Mouse (Mus musculus) midbrain, embryonic 14.5 days (tissue): ENCODE results near the gene Parpbp. TPM values are rescaled to one million over a fixed set of nuclear protein-coding genes. Genes with fewer than 3 reads are reported as not detected.

ENCODE experiments used
- ATAC-seq: fragments of 200-750 bp; cut with Nextera tagmentation; 2 replicates; pipeline ENCODE4 v1.8.0; 2017; ENCODE audit warnings: moderate number of reproducible peaks, moderate library complexity; ENCODE audit not compliant: low FRiP score, low TSS enrichment
- DNase-seq: peaks from one replicate; pipeline ENCODE4 v3.0.0-alpha.2; 2015
- H3K27ac ChIP-seq: fragments of 300-500 bp; sonication (generic); replicated peaks from 2 replicates; pipeline ENCODE4 v1.5.1; 2014; ENCODE audit warnings: mild to moderate bottlenecking, low read depth, low read length, moderate library complexity
- H3K27me3 ChIP-seq: fragments of 300-500 bp; sonication (generic); 2 replicates; pipeline ENCODE4 v1.6.1; 2014; ENCODE audit warnings: low read length, control low read depth, mixed read lengths; ENCODE audit not compliant: control insufficient read depth, insufficient read depth
- H3K36me3 ChIP-seq: fragments of 300-500 bp; sonication (generic); 2 replicates; pipeline ENCODE4 v1.6.1; 2014; ENCODE audit warnings: low read length, control low read depth; ENCODE audit not compliant: control insufficient read depth, insufficient read depth
- H3K4me1 ChIP-seq: fragments of 300-500 bp; sonication (generic); 2 replicates; pipeline ENCODE4 v1.6.1; 2014; ENCODE audit warnings: mild to moderate bottlenecking, antibody characterized with exemption, low read length, control low read depth; ENCODE audit not compliant: control insufficient read depth, insufficient read depth
- H3K4me2 ChIP-seq: fragments of 300-500 bp; sonication (generic); 2 replicates; pipeline ENCODE4 v1.6.1; 2014; ENCODE audit warnings: mild to moderate bottlenecking, low read length, moderate library complexity
- H3K4me3 ChIP-seq: fragments of 300-500 bp; sonication (generic); replicated peaks from 2 replicates; pipeline ENCODE4 v1.5.1; 2014; ENCODE audit warnings: low read depth, low read length
- H3K9ac ChIP-seq: fragments of 300-500 bp; sonication (generic); replicated peaks from 2 replicates; pipeline ENCODE4 v1.6.1; 2014; ENCODE audit warnings: mild to moderate bottlenecking, low read length, moderate library complexity
- H3K9me3 ChIP-seq: fragments of 300-500 bp; sonication (generic); 2 replicates; pipeline ENCODE4 v1.6.1; 2016; ENCODE audit warnings: low read length, control low read depth, mixed read lengths; ENCODE audit not compliant: control insufficient read depth
- WGBS: fragments of 180-500 bp; shearing (Covaris S2); extraction: QIAGEN DNeasy Blood & Tissue Kit; methylation state at CpG from one replicate; pipeline ENCODE4 v1.1.7; 2014; 5-methylcytosine and 5-hydroxymethylcytosine counted together
- polyA plus RNA-seq: library from polyadenylated mRNA; unstranded; fragments of >200 nt; fragmentation: Nextera tagmentation; extraction: Ambion mirVana; gene quantifications from 2 replicates; pipeline ENCODE4 v1.2.1, GENCODE M21; 2014

The Parpbp gene
- polyA plus RNA-seq, 1 experiment from 2014 or later, result 3.5 TPM

DNA sequence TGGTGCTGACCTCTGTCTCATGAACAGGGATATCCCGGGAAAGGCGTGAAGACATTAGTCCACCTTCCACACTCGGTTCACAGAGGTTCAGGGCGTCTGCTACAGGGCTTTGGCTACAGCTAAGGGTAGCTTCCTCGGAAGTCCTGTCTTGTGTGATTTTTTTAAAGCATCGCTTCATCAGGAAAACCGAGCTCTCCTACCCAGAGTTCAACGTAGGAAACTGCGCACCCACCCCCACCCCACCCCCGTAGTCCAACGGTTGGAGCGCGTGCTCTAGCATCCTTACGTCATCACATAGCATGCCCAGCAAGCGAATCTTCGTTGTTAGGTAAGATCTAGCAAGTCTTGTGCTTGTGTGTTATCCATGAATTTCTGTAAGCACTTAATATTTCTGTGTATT lies 11.1 kb downstream of the Parpbp start:
- H3K4me3 ChIP-seq, result no peak overlapping the region
- H3K4me1 ChIP-seq, result no peaks in the 10 kb centered on the region
- H3K36me3 ChIP-seq, result no peaks in the 10 kb centered on the region
- H3K4me2 ChIP-seq, result no peak overlapping the region
- ATAC-seq, result no peak
- no peaks in the 10 kb centered on the region for H3K27me3 ChIP-seq
- no peak overlapping the region for H3K27ac ChIP-seq
- H3K9me3 ChIP-seq, result no peaks in the 10 kb centered on the region
- H3K9ac ChIP-seq, result no peak overlapping the region
- WGBS, result 96% methylated on average over 16 of the region's 16 CpGs
- DNase-seq, result no peak

DNA sequence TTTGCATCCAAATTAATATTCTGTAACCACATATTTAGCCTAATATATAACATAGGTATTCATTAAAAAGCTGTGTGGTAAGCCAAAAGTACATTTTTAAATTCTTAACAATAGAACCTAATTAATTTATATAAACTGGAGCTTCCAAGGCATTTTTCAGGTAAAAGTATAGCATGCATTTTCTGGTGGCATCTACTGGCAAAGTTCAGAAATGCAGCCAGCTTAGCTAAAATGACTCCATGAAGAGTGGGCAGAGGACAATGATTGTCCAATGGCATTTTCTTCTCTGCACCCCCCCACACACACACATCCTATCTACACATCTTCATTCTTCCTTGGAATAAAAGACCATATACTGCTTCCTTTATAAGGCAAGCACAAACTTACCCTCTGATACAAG lies 27.0 kb downstream of the Parpbp start:
- Histone ChIP-seq H3K4me2 (no peak overlapping the region), H3K4me1 (no peaks in the 10 kb centered on the region), H3K36me3 (no peaks in the 10 kb centered on the region), H3K9me3 (no peaks in the 10 kb centered on the region), H3K27me3 (no peaks in the 10 kb centered on the region), H3K9ac (no peak overlapping the region), H3K27ac (no peak overlapping the region), H3K4me3 (no peak overlapping the region)
- ATAC-seq (no peak), DNase-seq (peak; percentile 63)

DNA sequence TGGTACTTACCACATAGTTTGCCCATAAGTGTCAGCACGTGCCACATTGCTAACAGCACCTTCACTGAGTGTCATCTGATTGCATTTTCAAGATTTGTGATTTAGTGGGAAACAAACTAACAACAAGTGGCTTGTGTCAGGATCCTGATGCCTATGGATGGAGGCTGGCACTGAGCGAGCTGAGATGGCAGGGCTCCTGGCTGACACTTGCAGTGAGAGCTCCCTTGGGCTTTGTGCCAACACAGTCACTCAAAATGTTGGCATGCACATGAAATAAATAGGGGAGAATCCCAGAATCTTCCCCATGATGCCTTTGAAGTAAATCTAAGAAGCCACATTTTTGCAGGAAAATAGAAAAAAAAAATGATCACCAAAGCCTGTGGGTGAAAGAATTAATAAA lies 33.5 kb downstream of the Parpbp start:
- no peaks in the 10 kb centered on the region for H3K27me3 ChIP-seq
- DNase-seq, result no peak
- no peak overlapping the region for H3K4me2 ChIP-seq
- H3K36me3 ChIP-seq, result no peaks in the 10 kb centered on the region
- no peak overlapping the region for H3K4me3 ChIP-seq
- H3K27ac ChIP-seq, result no peak overlapping the region
- 90% methylated on average over 2 of the region's 2 CpGs for WGBS
- H3K4me1 ChIP-seq, result no peaks in the 10 kb centered on the region
- H3K9me3 ChIP-seq, result no peaks in the 10 kb centered on the region
- no peak overlapping the region for H3K9ac ChIP-seq
- no peak for ATAC-seq

DNA sequence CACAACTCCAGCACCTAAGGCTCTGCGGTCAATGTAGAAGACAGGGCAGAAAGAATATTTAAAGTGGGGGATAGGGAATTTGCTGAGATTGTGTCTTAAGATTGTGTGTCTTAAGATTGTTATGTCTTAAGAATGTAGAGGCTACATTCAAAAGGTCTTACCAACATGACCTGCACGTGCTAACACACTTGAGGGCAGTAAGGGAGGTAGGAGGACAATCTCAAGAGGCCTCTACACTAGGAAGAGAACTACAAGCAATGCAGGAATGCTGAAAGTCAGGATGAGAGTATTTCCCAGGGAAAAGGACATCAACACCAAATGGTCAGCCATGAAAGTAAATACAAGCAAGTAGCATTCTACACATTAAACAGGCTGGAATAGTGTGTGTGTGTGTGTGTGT lies 40.6 kb downstream of the Parpbp start:
- Histone ChIP-seq H3K4me3 (no peak overlapping the region), H3K4me2 (no peak overlapping the region), H3K9me3 (no peaks in the 10 kb centered on the region), H3K27ac (no peak overlapping the region), H3K9ac (no peak overlapping the region), H3K4me1 (no peaks in the 10 kb centered on the region), H3K36me3 (no peaks in the 10 kb centered on the region), H3K27me3 (no peaks in the 10 kb centered on the region)
- 92% methylated on average over 2 of the region's 2 CpGs for WGBS
- ATAC-seq, result no peak
- no peak for DNase-seq

DNA sequence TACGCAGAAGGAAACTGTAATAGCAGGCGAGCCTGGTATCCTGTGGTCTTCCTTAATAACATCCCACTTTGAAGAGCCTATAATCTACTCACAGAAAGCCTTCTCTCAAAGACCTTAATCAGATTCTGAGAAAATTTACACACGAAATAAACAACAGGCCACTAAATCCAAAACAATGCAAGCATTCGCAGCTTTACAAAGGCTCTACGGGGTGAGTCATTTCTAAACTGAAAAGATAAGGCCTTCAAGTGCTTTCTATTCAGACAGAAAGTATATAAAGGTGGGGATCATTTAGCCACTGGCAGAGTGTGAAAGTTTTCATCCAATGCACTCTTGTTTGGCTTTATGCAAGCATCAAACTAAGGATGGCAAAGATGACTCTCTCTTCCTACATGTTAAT lies 56.0 kb downstream of the Parpbp start, which contains the start of gene Pmch:
Pmch (plus strand) TSS at position 301 of the 400 bp plus-strand sequence.
- no peaks in the 10 kb centered on the region for H3K4me1 ChIP-seq
- no peak for ATAC-seq

DNA sequence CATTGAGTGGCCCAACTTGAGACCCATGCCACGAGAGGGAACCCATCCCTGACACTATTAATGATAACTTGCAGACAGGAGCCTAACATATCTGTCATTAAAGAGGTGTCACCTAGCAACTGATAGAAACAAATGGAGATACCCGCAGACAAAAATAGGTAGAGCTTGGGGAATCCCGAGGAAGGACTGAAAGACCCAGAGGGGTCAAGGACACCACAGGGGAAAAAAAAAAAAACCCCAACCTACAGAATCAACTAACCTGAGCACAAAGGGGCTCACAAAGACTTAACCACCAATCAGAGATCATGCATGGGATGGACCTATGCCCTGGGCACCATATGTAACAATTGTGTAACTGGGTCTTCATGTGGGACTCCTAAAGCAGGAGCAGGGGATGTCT lies 79.4 kb downstream of the Parpbp start:
- DNase-seq (no peak), ATAC-seq (no peak)
- Histone ChIP-seq H3K4me2 (no peak overlapping the region), H3K9ac (no peak overlapping the region), H3K27me3 (no peaks in the 10 kb centered on the region), H3K27ac (no peak overlapping the region), H3K36me3 (no peaks in the 10 kb centered on the region), H3K4me3 (no peak overlapping the region), H3K4me1 (no peaks in the 10 kb centered on the region), H3K9me3 (no peaks in the 10 kb centered on the region)
- 84% methylated on average over 3 of the region's 3 CpGs for WGBS

More for the DNA sequence above, 56.0 kb downstream of the Parpbp start, which contains the start of gene Pmch:
- Histone ChIP-seq H3K9me3 (no peaks in the 10 kb centered on the region), H3K4me2 (no peak within 1 kb of the TSS), H3K4me3 (no peak within 1 kb of the TSS), H3K36me3 (no peaks in the 10 kb centered on the region), H3K27me3 (no peaks in the 10 kb centered on the region), H3K27ac (no peak within 1 kb of the TSS), H3K9ac (no peak within 1 kb of the TSS)
- no peak for DNase-seq
- 37% methylated on average over 5 of the region's 5 CpGs for WGBS

DNA sequence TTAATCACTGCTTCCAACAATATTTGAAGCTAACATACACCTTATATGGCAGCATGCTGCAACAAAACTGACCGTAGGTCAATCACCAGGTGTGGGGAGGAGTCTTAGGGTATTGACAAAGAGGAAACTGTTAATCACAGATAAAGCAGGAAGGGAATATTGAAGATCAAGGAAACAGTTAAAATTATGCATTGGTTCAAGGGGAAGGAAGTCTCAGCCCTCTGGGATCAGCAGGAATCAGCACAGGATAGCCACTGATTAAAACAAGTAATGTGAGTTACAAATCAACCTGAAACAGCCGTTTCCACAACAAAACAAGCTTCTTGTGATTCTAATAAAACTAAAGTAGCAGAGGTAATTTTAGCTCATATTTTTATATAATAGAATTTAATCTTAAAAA lies 81.9 kb downstream of the Parpbp start:
- Histone ChIP-seq H3K4me1 (no peaks in the 10 kb centered on the region), H3K4me3 (no peak overlapping the region), H3K27ac (no peak overlapping the region), H3K4me2 (no peak overlapping the region), H3K36me3 (no peaks in the 10 kb centered on the region), H3K27me3 (no peaks in the 10 kb centered on the region), H3K9me3 (no peaks in the 10 kb centered on the region), H3K9ac (no peak overlapping the region)
- 88% methylated on average over 2 of the region's 2 CpGs for WGBS
- ATAC-seq, result no peak
- DNase-seq, result no peak

DNA sequence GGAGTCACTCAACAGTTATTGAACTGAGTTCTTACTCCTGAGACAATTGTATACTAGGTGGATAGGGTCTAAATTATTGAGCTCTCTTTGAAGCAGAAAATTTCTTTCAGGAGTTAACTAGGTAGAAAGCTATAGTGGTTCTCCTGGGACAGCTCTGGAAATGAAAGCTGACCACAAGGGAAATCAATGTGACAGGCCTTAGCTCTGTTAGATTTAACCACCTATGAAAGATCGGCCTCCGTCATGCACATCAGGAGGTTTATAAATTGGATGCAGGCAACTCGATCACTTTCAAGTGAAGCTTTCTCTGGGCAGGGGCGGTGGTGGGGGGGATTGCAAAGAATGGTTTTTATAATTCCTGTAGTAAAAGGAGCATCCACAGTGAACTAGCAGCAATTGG lies 83.3 kb downstream of the Parpbp start:
- Histone ChIP-seq H3K9me3 (no peaks in the 10 kb centered on the region), H3K4me2 (no peak overlapping the region), H3K4me1 (no peaks in the 10 kb centered on the region), H3K36me3 (no peaks in the 10 kb centered on the region), H3K27me3 (no peaks in the 10 kb centered on the region), H3K4me3 (no peak overlapping the region), H3K27ac (no peak overlapping the region), H3K9ac (no peak overlapping the region)
- DNase-seq, result no peak
- 67% methylated on average over 4 of the region's 4 CpGs for WGBS
- ATAC-seq, result no peak

DNA sequence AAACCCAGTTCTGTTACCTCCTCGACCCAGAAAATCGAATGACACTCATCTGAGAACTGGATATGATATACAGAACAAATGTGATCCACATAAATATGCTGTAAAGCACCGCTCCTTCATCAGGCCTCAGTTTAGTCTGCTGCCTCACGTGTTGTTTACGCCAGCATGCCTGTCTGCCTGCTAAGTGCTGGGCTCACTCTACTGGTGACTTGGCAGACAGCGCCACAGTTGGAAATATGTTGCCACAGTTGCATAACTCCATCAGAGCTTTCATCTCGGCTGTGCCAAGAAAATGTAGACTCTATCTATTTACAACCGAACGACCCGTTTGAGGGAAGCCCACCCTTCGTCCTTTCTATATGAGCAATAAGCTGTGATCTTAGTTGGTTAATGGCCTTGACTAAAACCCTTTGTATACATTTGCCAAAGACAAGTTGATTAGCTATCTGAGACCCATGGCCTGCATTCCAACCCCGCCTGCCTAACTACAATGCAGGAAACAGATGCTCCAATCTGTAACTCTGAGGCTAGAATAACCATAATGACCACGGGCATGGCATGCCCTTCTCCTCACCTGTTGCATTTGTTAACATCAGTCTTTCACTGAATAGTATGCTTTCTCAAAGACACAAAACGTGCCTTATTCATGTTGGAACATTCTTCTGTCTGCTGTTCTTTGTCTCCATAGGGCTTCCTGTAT lies 89.6 kb downstream of the Parpbp start:
- Histone ChIP-seq H3K4me1 (no peaks in the 10 kb centered on the region), H3K36me3 (no peaks in the 10 kb centered on the region), H3K27me3 (no peaks in the 10 kb centered on the region), H3K27ac (no peak overlapping the region), H3K9me3 (no peaks in the 10 kb centered on the region), H3K4me3 (no peak overlapping the region), H3K4me2 (no peak overlapping the region), H3K9ac (no peak overlapping the region)
- no peak for DNase-seq
- WGBS, result 87% methylated on average over 14 of the region's 14 CpGs
- no peak for ATAC-seq
